Comparison of ENCODE assay signal across 8 mouse cellular contexts in the genomic region with DNA sequence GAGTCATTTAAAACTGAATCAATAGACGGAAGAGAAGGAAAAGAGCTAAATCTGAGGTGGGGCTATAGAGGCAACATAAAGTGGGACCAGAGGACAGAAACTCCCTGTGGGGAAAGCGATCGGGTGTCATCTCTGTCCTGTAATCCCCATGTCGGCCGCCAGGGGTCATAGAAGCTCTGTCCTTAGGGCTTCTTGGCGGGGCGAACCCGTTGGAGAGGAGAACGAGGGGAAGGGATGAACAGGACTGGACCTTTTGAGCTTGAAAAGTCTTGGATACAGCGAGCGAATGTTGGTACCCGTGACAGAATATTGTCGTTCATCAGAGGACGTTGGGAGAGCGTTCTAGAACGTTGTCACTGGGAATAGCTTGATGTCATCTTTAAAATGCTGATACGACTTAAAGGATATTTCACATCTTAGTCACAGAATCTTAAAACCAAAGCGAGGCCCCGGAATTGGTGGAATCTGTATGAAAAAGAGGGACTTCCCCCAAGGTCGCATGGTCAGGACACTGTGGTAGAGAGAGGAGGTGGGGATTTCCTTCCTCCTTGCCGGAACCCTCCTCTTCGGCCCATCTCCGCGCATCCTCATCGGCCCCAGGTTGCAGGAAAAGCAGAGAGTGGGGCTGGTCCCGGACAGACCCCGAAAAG. TPM values are rescaled to one million over a fixed set of nuclear protein-coding genes. Genes with fewer than 3 reads are reported as not detected.
DNase-seq lines count a peak whose midpoint lies in the region; ATAC-seq and TF ChIP-seq lines count a peak whose summit lies in the region.

No protein-coding gene starts in this region.

- 3% methylated on average over 27 of the region's 27 CpGs for WGBS in forebrain, embryonic 13.5 days
- 6% methylated on average over 27 of the region's 27 CpGs for WGBS in lung, adult 2 months

- DNase-seq in c-Kit-positive CD71-negative TER-119-negative erythroid progenitor cells, embryonic 14.5 days (ENCODE audit: low read depth): peak; percentile 71
- DNase-seq in heart, postnatal 25 days (ENCODE audit: low spot score): peak; percentile 31
- peak; percentile 72 to 90 for DNase-seq in layer of hippocampus, adult 18-20 months (ENCODE audit: low spot score in 2 of 2)
- peak; percentile 80 for DNase-seq in lung, adult 2 months
- peak; percentile 58 to 79 for DNase-seq in thymus, postnatal 10 days (ENCODE audit: low spot score in 2 of 2)

- peak overlapping the region; percentile 44 for H3K4me3 ChIP-seq in ES-Bruce4 (ENCODE audit: low read depth, low read length)
- H3K4me3 ChIP-seq in forebrain, embryonic 13.5 days: peak overlapping the region; percentile 56
- no peak overlapping the region for H3K4me3 ChIP-seq in lung, adult 2 months (replicated peaks; ENCODE audit: extremely low read depth, low read depth, low read length)

- no peaks in the 10 kb centered on the region for H3K27me3 ChIP-seq in ES-Bruce4 (ENCODE audit: control insufficient read depth, insufficient read depth, low read length, poor library complexity, severe bottlenecking)
- peaks cover 50% of the 10 kb centered on the region for H3K27me3 ChIP-seq in forebrain, embryonic 13.5 days

- TF ChIP-seq POLR2A in ES-Bruce4 (IDR thresholded peaks at IDR 0.05; ENCODE audit: insufficient read depth, low read length): no peak
- TF ChIP-seq POLR2A in lung, adult 2 months (IDR thresholded peaks at IDR 0.05; ENCODE audit: borderline replicate concordance, extremely low read depth, low read depth, low read length): no peak

- TF ChIP-seq EP300 in ES-Bruce4 (IDR thresholded peaks at IDR 0.05; ENCODE audit: insufficient read depth, low read depth, low read length): no peak

- no peaks in the 10 kb centered on the region for H3K9me3 ChIP-seq in ES-Bruce4 (replicated peaks; ENCODE audit: control insufficient read depth, insufficient read depth, low read length, poor library complexity, severe bottlenecking)
- no peaks in the 10 kb centered on the region; the same call in 1 of the 2 replicates for H3K9me3 ChIP-seq in forebrain, embryonic 13.5 days (replicated peaks)

- peak overlapping the region; percentile 72 for H3K4me2 ChIP-seq in forebrain, embryonic 13.5 days

- no peaks in the 10 kb centered on the region for H3K4me1 ChIP-seq in ES-Bruce4 (ENCODE audit: control insufficient read depth, insufficient read depth, low read length)
- peaks cover 37% of the 10 kb centered on the region for H3K4me1 ChIP-seq in forebrain, embryonic 13.5 days
- H3K4me1 ChIP-seq in lung, adult 2 months (ENCODE audit: control insufficient read depth, insufficient read depth, low read length): peaks cover 9% of the 10 kb centered on the region

- no peaks in the 10 kb centered on the region for H3K36me3 ChIP-seq in ES-Bruce4 (ENCODE audit: control insufficient read depth, insufficient read depth, low read length, poor library complexity, severe bottlenecking)
- peaks cover 15% of the 10 kb centered on the region; the same call in 1 of the 2 replicates for H3K36me3 ChIP-seq in forebrain, embryonic 13.5 days (ENCODE audit: poor library complexity, severe bottlenecking)

- intact Hi-C loops in heart, postnatal 25 days (cut with DNase I): loop anchor here (1.0 to 5.0 kb wide), 5 partner anchors 18 to 164 kb away; a partner anchor contains a TSS

- no peak overlapping the region for H3K27ac ChIP-seq in ES-Bruce4 (ENCODE audit: insufficient read depth, low read length)
- no peak overlapping the region for H3K27ac ChIP-seq in forebrain, embryonic 13.5 days

- no peak for ATAC-seq in forebrain, embryonic 13.5 days
- ATAC-seq in neutrophil, adult 5-6 weeks (ENCODE audit: extremely low read depth, insufficient number of reproducible peaks, low FRiP score, poor library complexity, severe bottlenecking): peak; percentile 44; the same call in 1 of the 2 replicates

- peak; percentile 78 for TF ChIP-seq CTCF in ES-Bruce4 (IDR thresholded peaks at IDR 0.05; ENCODE audit: low read depth, low read length)
- peak; percentile 72 for TF ChIP-seq CTCF in lung, adult 2 months (IDR thresholded peaks at IDR 0.05; ENCODE audit: insufficient read depth, low read length)

- H3K9ac ChIP-seq in ES-Bruce4 (ENCODE audit: low read depth, poor library complexity, severe bottlenecking): no peak overlapping the region
- no peak overlapping the region for H3K9ac ChIP-seq in forebrain, embryonic 13.5 days

RNA-seq across cellular contexts. Expression of a gene that starts 2.3 kb away (rescaled TPM):
- polyA plus RNA-seq in ES-Bruce4 (2011; ENCODE audit: insufficient read depth, insufficient read length, low read depth, missing spikeins): 63.3 and 64.4 TPM in 2 replicates
- 6.4 and 7.0 TPM in 2 replicates for polyA plus RNA-seq in forebrain, embryonic 13.5 days (2015; fragmentation: Nextera tagmentation; extraction: Ambion mirVana)
- total RNA-seq in heart, postnatal 25 days (2021): 10 to 100 TPM; 37.1 to 37.8 TPM
- 100 to 1,000 TPM; 160 to 178 TPM for total RNA-seq in layer of hippocampus, adult 18-20 months (2021)
- 73.7 and 81.5 TPM in 2 replicates for polyA plus RNA-seq in lung, adult 2 months (2012; rRNA removed)
- 9.1 and 13.3 TPM in 2 replicates for total RNA-seq in neutrophil, adult 5-6 weeks (2017)

RNA-seq across cellular contexts. Expression of a gene that starts 12.6 kb away (rescaled TPM):
- 1.9 and 3.5 TPM in 2 replicates for polyA plus RNA-seq in ES-Bruce4 (2011; ENCODE audit: insufficient read depth, insufficient read length, low read depth, missing spikeins)
- polyA plus RNA-seq in forebrain, embryonic 13.5 days (2015; fragmentation: Nextera tagmentation; extraction: Ambion mirVana): 5.2 and 6.6 TPM in 2 replicates
- under 1 TPM; 0.21 to 0.22 TPM for total RNA-seq in heart, postnatal 25 days (2021)
- total RNA-seq in layer of hippocampus, adult 18-20 months (2021): 1 to 10 TPM; 1.3 to 1.4 TPM
- polyA plus RNA-seq in lung, adult 2 months (2012; rRNA removed): 0.19 and 0.24 TPM in 2 replicates
- not detected in 2 replicates for total RNA-seq in neutrophil, adult 5-6 weeks (2017)

RNA-seq across cellular contexts. Expression of a gene that starts 29.0 kb away (rescaled TPM):
- 92.9 and 94.6 TPM in 2 replicates for polyA plus RNA-seq in ES-Bruce4 (2011; ENCODE audit: insufficient read depth, insufficient read length, low read depth, missing spikeins)
- polyA plus RNA-seq in forebrain, embryonic 13.5 days (2015; fragmentation: Nextera tagmentation; extraction: Ambion mirVana): 159 and 164 TPM in 2 replicates
- 10 to 100 TPM; 67.8 to 71.0 TPM for total RNA-seq in heart, postnatal 25 days (2021)
- 10 to 100 TPM; 79.7 to 82.8 TPM for total RNA-seq in layer of hippocampus, adult 18-20 months (2021)
- polyA plus RNA-seq in lung, adult 2 months (2012; rRNA removed): 16.2 and 20.1 TPM in 2 replicates
- 26.4 and 33.0 TPM in 2 replicates for total RNA-seq in neutrophil, adult 5-6 weeks (2017)

RNA-seq across cellular contexts. Expression of a gene that starts 29.5 kb away (rescaled TPM):
- polyA plus RNA-seq in ES-Bruce4 (2011; ENCODE audit: insufficient read depth, insufficient read length, low read depth, missing spikeins): 4.1 and 4.6 TPM in 2 replicates
- polyA plus RNA-seq in forebrain, embryonic 13.5 days (2015; fragmentation: Nextera tagmentation; extraction: Ambion mirVana): 16.5 and 17.7 TPM in 2 replicates
- 1 to 10 TPM; 4.6 to 5.1 TPM for total RNA-seq in heart, postnatal 25 days (2021)
- 10 to 100 TPM; 17.1 to 18.7 TPM for total RNA-seq in layer of hippocampus, adult 18-20 months (2021)
- 11.1 and 14.9 TPM in 2 replicates for polyA plus RNA-seq in lung, adult 2 months (2012; rRNA removed)
- 3.8 and 5.3 TPM in 2 replicates for total RNA-seq in neutrophil, adult 5-6 weeks (2017)

RNA-seq across cellular contexts. Expression of a gene that starts 33.8 kb away (rescaled TPM):
- polyA plus RNA-seq in ES-Bruce4 (2011; ENCODE audit: insufficient read depth, insufficient read length, low read depth, missing spikeins): 3.3 and 5.1 TPM in 2 replicates
- 1.2 and 1.3 TPM in 2 replicates for polyA plus RNA-seq in forebrain, embryonic 13.5 days (2015; fragmentation: Nextera tagmentation; extraction: Ambion mirVana)
- 1 to 10 TPM; 8.6 to 9.4 TPM for total RNA-seq in heart, postnatal 25 days (2021)
- total RNA-seq in layer of hippocampus, adult 18-20 months (2021): 1 to 10 TPM; 1.3 to 1.4 TPM
- polyA plus RNA-seq in lung, adult 2 months (2012; rRNA removed): 21.6 and 29.5 TPM in 2 replicates
- total RNA-seq in neutrophil, adult 5-6 weeks (2017): 0.37 TPM in 1 of 2 replicates, not detected in the other

Comparison
In these comparisons a context has a peak if more than half of its experiments do, and no peak if none do; other contexts are left out.
1. DNase-seq: peak in every context shown above with its lines; median percentile 81 in layer of hippocampus, adult 18-20 months; 80 in lung, adult 2 months; 71 in c-Kit-positive CD71-negative TER-119-negative erythroid progenitor cells, embryonic 14.5 days; 68 in thymus, postnatal 10 days; 31 in heart, postnatal 25 days.
2. RNA of a gene that starts 2.3 kb away (total RNA-seq): 160 to 178 TPM in layer of hippocampus, adult 18-20 months; 37.1 to 37.8 TPM in heart, postnatal 25 days and 9.1 to 13.3 TPM in neutrophil, adult 5-6 weeks; every median in the first group is over 4 times any median in the second.